In genomic region chrX:60892098-60892800, GRCm38 (mm10) we compare ENCODE assay signal across 8 mouse cellular contexts. TPM values are rescaled to one million over a fixed set of nuclear protein-coding genes. Genes with fewer than 3 reads are reported as not detected.
DNase-seq lines count a peak whose midpoint lies in the region; ATAC-seq and TF ChIP-seq lines count a peak whose summit lies in the region.

No protein-coding gene starts in this region.

- H3K27ac ChIP-seq in heart, embryonic 11.5 days (ENCODE audit: low read depth, low read length), result no peak overlapping the region
- H3K27ac ChIP-seq in heart, postnatal 0 days (ENCODE audit: low read depth), result no peak overlapping the region
- H3K27ac ChIP-seq in liver, embryonic 13.5 days, result no peak overlapping the region
- H3K27ac ChIP-seq in stomach, postnatal 0 days (replicated peaks), result no peak overlapping the region

- H3K36me3 ChIP-seq in heart, embryonic 11.5 days (ENCODE audit: control insufficient read depth, insufficient read depth, low read length), result no peaks in the 10 kb centered on the region
- H3K36me3 ChIP-seq in E14TG2a.4 (ENCODE audit: insufficient read depth, low read length), result no peaks in the 10 kb centered on the region
- H3K36me3 ChIP-seq in heart, postnatal 0 days (replicated peaks; ENCODE audit: control insufficient read depth, insufficient read depth, low read length), result no peaks in the 10 kb centered on the region
- H3K36me3 ChIP-seq in liver, embryonic 13.5 days, result no peaks in the 10 kb centered on the region
- no peaks in the 10 kb centered on the region for H3K36me3 ChIP-seq in stomach, postnatal 0 days (ENCODE audit: control insufficient read depth, insufficient read depth, low read length)

- peak overlapping the region; percentile 71 for H3K4me2 ChIP-seq in heart, embryonic 11.5 days
- H3K4me2 ChIP-seq in heart, postnatal 0 days (ENCODE audit: low read depth, low read length), result peak overlapping the region; percentile 72
- H3K4me2 ChIP-seq in liver, embryonic 13.5 days, result peak overlapping the region; percentile 52
- peak overlapping the region; percentile 57 for H3K4me2 ChIP-seq in stomach, postnatal 0 days (replicated peaks; ENCODE audit: low read depth)

- H3K9me3 ChIP-seq in heart, embryonic 11.5 days (replicated peaks; ENCODE audit: control insufficient read depth, low read length), result no peaks in the 10 kb centered on the region
- peaks cover 9% of the 10 kb centered on the region; the same call in 1 of the 2 replicates for H3K9me3 ChIP-seq in E14TG2a.4 (ENCODE audit: low read length)
- H3K9me3 ChIP-seq in heart, postnatal 0 days (replicated peaks; ENCODE audit: control insufficient read depth, low read length), result no peaks in the 10 kb centered on the region
- no peaks in the 10 kb centered on the region; the same call in 1 of the 2 replicates for H3K9me3 ChIP-seq in liver, embryonic 13.5 days (replicated peaks)
- no peaks in the 10 kb centered on the region for H3K9me3 ChIP-seq in stomach, postnatal 0 days (ENCODE audit: control insufficient read depth, low read length)

- H3K9ac ChIP-seq in heart, embryonic 11.5 days (ENCODE audit: low read depth, low read length), result peak overlapping the region; percentile 39; the same call in 1 of the 2 replicates
- H3K9ac ChIP-seq in heart, postnatal 0 days (replicated peaks; ENCODE audit: low read depth, low read length), result no peak overlapping the region
- H3K9ac ChIP-seq in liver, embryonic 13.5 days, result no peak overlapping the region
- H3K9ac ChIP-seq in stomach, postnatal 0 days (ENCODE audit: low read length), result no peak overlapping the region

- 0 out of 2 replicates have a peak, but pooled peaks have one; percentile 26 for ATAC-seq in heart, embryonic 11.5 days (replicated peaks; ENCODE audit: insufficient number of reproducible peaks, low FRiP score, low TSS enrichment)
- ATAC-seq in heart, postnatal 0 days (ENCODE audit: insufficient read depth, low read depth), result peak; percentile 49
- no peak for ATAC-seq in liver, embryonic 13.5 days (ENCODE audit: low read depth)
- peak; percentile 61 for ATAC-seq in stomach, postnatal 0 days (ENCODE audit: low FRiP score, low TSS enrichment)

- 14% methylated on average over 53 of the region's 102 CpGs for WGBS in heart, embryonic 11.5 days (ENCODE audit: insufficient replicate concordance)
- WGBS in heart, postnatal 0 days, result 13% methylated on average over 42 of the region's 102 CpGs
- WGBS in liver, embryonic 13.5 days (ENCODE audit: insufficient replicate concordance), result 21% methylated on average over 41 of the region's 102 CpGs
- WGBS in stomach, postnatal 0 days, result 15% methylated on average over 22 of the region's 102 CpGs

- DNase-seq in heart, adult 18-20 months, result no peak
- peak; percentile 7 for DNase-seq in cerebellum, adult 9-11 months
- DNase-seq in heart, postnatal 0 days (ENCODE audit: low spot score), result no peak
- DNase-seq in liver, embryonic 13.5 days, result no peak
- DNase-seq in stomach, postnatal 0 days (ENCODE audit: low spot score), result peak; percentile 30
- DNase-seq in thymus, adult 18-20 months, result no peak

- peaks cover 81% of the 10 kb centered on the region for H3K27me3 ChIP-seq in heart, embryonic 11.5 days (ENCODE audit: control insufficient read depth, insufficient read depth, low read length)
- peaks cover 47% of the 10 kb centered on the region for H3K27me3 ChIP-seq in E14TG2a.4 (ENCODE audit: insufficient read depth, low read length)
- H3K27me3 ChIP-seq in heart, postnatal 0 days (ENCODE audit: control insufficient read depth, insufficient read depth, low read length), result peaks cover 68% of the 10 kb centered on the region
- H3K27me3 ChIP-seq in liver, embryonic 13.5 days, result peaks cover 93% of the 10 kb centered on the region
- no peaks in the 10 kb centered on the region for H3K27me3 ChIP-seq in stomach, postnatal 0 days (ENCODE audit: control insufficient read depth, insufficient read depth, low read length)

- no peaks in the 10 kb centered on the region for H3K4me1 ChIP-seq in heart, embryonic 11.5 days (ENCODE audit: control insufficient read depth, insufficient read depth, low read length)
- H3K4me1 ChIP-seq in E14TG2a.4 (replicated peaks; ENCODE audit: low read depth, low read length), result peaks cover 35% of the 10 kb centered on the region
- H3K4me1 ChIP-seq in heart, postnatal 0 days (ENCODE audit: control insufficient read depth, insufficient read depth), result no peaks in the 10 kb centered on the region
- no peaks in the 10 kb centered on the region for H3K4me1 ChIP-seq in liver, embryonic 13.5 days (replicated peaks)
- H3K4me1 ChIP-seq in stomach, postnatal 0 days (replicated peaks; ENCODE audit: control insufficient read depth, insufficient read depth), result no peaks in the 10 kb centered on the region

- TF ChIP-seq CTCF in E14TG2a.4 (conservative IDR thresholded peaks at IDR 0.05; ENCODE audit: low read length), result no peak
- TF ChIP-seq CTCF in heart, postnatal 0 days (IDR thresholded peaks at IDR 0.05; ENCODE audit: low read depth), result no peak
- peak; percentile 22; the same call in 1 of the 2 replicates for TF ChIP-seq CTCF in stomach, postnatal 0 days (IDR thresholded peaks at IDR 0.05; ENCODE audit: low read depth)

- no peak for TF ChIP-seq EP300 in heart, postnatal 0 days (IDR thresholded peaks at IDR 0.05; ENCODE audit: low read depth)
- TF ChIP-seq EP300 in stomach, postnatal 0 days (optimal IDR thresholded peaks at IDR 0.05), result no peak

- H3K4me3 ChIP-seq in heart, embryonic 11.5 days (ENCODE audit: low read depth, low read length), result peak overlapping the region; percentile 47
- peak overlapping the region; percentile 73 for H3K4me3 ChIP-seq in E14TG2a.4 (replicated peaks; ENCODE audit: low read length)
- H3K4me3 ChIP-seq in heart, postnatal 0 days (ENCODE audit: low read depth, low read length), result peak overlapping the region; percentile 53
- peak overlapping the region; percentile 35 for H3K4me3 ChIP-seq in liver, embryonic 13.5 days (replicated peaks)
- peak overlapping the region; percentile 43 for H3K4me3 ChIP-seq in stomach, postnatal 0 days (ENCODE audit: low read depth, low read length)

RNA-seq across cellular contexts. Expression of gene Sox3, which starts 1.0 kb away (rescaled TPM):
- polyA plus RNA-seq in heart, embryonic 11.5 days (2014; fragmentation: Nextera tagmentation; extraction: Ambion mirVana), result 0.92 and 0.96 TPM in 2 replicates
- not detected for total RNA-seq in heart, adult 18-20 months (2021)
- not detected in 2 replicates for total RNA-seq in heart, postnatal 0 days (2014; rRNA removed; ENCODE audit: low replicate concordance)
- 0.05 and 0.07 TPM in 2 replicates for polyA plus RNA-seq in heart, postnatal 0 days (2015; fragmentation: Nextera tagmentation; extraction: Ambion mirVana)
- not detected in 2 replicates for polyA plus RNA-seq in liver, embryonic 13.5 days (2015; fragmentation: Nextera tagmentation; extraction: Ambion mirVana)
- polyA plus RNA-seq in stomach, postnatal 0 days (2015; fragmentation: Nextera tagmentation; extraction: Ambion mirVana), result 0.08 and 0.17 TPM in 2 replicates

Comparison
In these comparisons a context has a peak if more than half of its experiments do, and no peak if none do; other contexts are left out.
1. DNase-seq: peak in cerebellum, adult 9-11 months (single experiment) and stomach, postnatal 0 days (single experiment); none in heart, adult 18-20 months (0 of 2), heart, postnatal 0 days (single experiment), liver, embryonic 13.5 days (single experiment) and thymus, adult 18-20 months (0 of 2).
2. Peak in every context shown above with its lines, with median percentiles within 50 percentile points of each other: H3K4me2 ChIP-seq and H3K4me3 ChIP-seq.